Comparison of ENCODE assay signal across 8 mouse cellular contexts in genomic region chr12:20815599-20815998, GRCm38 (mm10).
A peak's percentile ranks its signal among the peaks of the same experiment; 100 is the strongest.
DNase-seq lines count a peak whose midpoint lies in the region; ATAC-seq and TF ChIP-seq lines count a peak whose summit lies in the region.

No protein-coding gene starts in this region.

- H3K4me2 ChIP-seq in midbrain, embryonic 15.5 days = no peak overlapping the region

- ATAC-seq in granulocyte monocyte progenitor cell, adult 5-6 weeks (replicated peaks; ENCODE audit: poor library complexity, severe bottlenecking) = peak; percentile 58
- ATAC-seq in midbrain, embryonic 15.5 days (replicated peaks) = 0 out of 2 replicates have a peak, but pooled peaks have one; percentile 27

- DNase-seq in ES-E14 (ENCODE audit: low read depth, low spot score) (peak; percentile 85), liver (peak; percentile 82)
- DNase-seq in induced T-regulatory cell, adult 2 months (ENCODE audit: low read depth) = peak; percentile 37
- peak; percentile 69 for DNase-seq in thymus, postnatal 0 days (ENCODE audit: low spot score)
- no peak for DNase-seq in cerebellum, postnatal 25 days

- H3K9ac ChIP-seq in ES-E14 (ENCODE audit: insufficient read depth, low read depth, low read length, poor library complexity, severe bottlenecking) = peak overlapping the region; percentile 93
- no peak overlapping the region for H3K9ac ChIP-seq in midbrain, embryonic 15.5 days

- peaks cover 0 to 2% of the 10 kb centered on the region in 2 experiments; a peak in 1 of 4 replicates for H3K4me1 ChIP-seq in ES-E14 (ENCODE audit: control insufficient read depth in 2 of 2, insufficient read depth in 2 of 2, low read length in 2 of 2, poor library complexity in 1 of 2)
- no peaks in the 10 kb centered on the region for H3K4me1 ChIP-seq in brown adipose tissue, adult 24 weeks (ENCODE audit: control insufficient read depth, insufficient read depth, insufficient read length, low read length)
- no peaks in the 10 kb centered on the region for H3K4me1 ChIP-seq in midbrain, embryonic 15.5 days

- WGBS in midbrain, embryonic 15.5 days = 14% methylated on average over 33 of the region's 38 CpGs

- in situ Hi-C loops in ES-E14 (cut with MboI; ENCODE audit: low sequenced_read_pairs in 2 of 2, unreplicated experiment in 2 of 2) = no loop called here

- H3K27ac ChIP-seq in ES-E14 (ENCODE audit: insufficient read depth, low read depth, low read length, poor library complexity, severe bottlenecking) = peak overlapping the region; percentile 90
- no peak overlapping the region for H3K27ac ChIP-seq in brown adipose tissue, adult 24 weeks (replicated peaks; ENCODE audit: low read depth, low read length)
- H3K27ac ChIP-seq in midbrain, embryonic 15.5 days = no peak overlapping the region

- peak overlapping the region; percentile 86 for H3K4me3 ChIP-seq in ES-E14 (ENCODE audit: insufficient read depth in 1 of 2, low read depth in 1 of 2, low read length in 2 of 2, poor library complexity in 1 of 2, severe bottlenecking in 1 of 2)
- H3K4me3 ChIP-seq in brown adipose tissue, adult 24 weeks (ENCODE audit: insufficient read depth, low read depth, low read length) = peak overlapping the region; percentile 43
- H3K4me3 ChIP-seq in midbrain, embryonic 15.5 days = peak overlapping the region; percentile 21

- no peaks in the 10 kb centered on the region for H3K9me3 ChIP-seq in ES-E14 (ENCODE audit: control insufficient read depth, insufficient read depth, low read depth, low read length)
- H3K9me3 ChIP-seq in midbrain, embryonic 15.5 days = peaks cover 14% of the 10 kb centered on the region; the same call in 1 of the 2 replicates

- no peaks in the 10 kb centered on the region for H3K27me3 ChIP-seq in midbrain, embryonic 15.5 days (replicated peaks)

- peaks cover 4% of the 10 kb centered on the region; the same call in 1 of the 2 replicates for H3K36me3 ChIP-seq in ES-E14 (ENCODE audit: control insufficient read depth, insufficient read depth, low read length, poor library complexity, severe bottlenecking)
- H3K36me3 ChIP-seq in midbrain, embryonic 15.5 days (replicated peaks) = no peaks in the 10 kb centered on the region

TF ChIP-seq in ES-E14, 5 proteins besides CTCF, POLR2A, EP300 and RAD21:
- TF ChIP-seq MAFK (IDR thresholded peaks at IDR 0.05; ENCODE audit: insufficient read depth, low read depth, low read length) = no peak
- no peak for TF ChIP-seq HCFC1 (IDR thresholded peaks at IDR 0.05; ENCODE audit: borderline replicate concordance, insufficient read depth, low read length)
- no peak for TF ChIP-seq ZC3H11A (IDR thresholded peaks at IDR 0.05; ENCODE audit: borderline replicate concordance, low read depth, low read length)
- TF ChIP-seq CHD2 (IDR thresholded peaks at IDR 0.05; ENCODE audit: low read depth, low read length) = no peak
- TF ChIP-seq ZNF384 (IDR thresholded peaks at IDR 0.05; ENCODE audit: low read depth, low read length) = no peak

Comparison
In these comparisons a context has a peak if more than half of its experiments do, and no peak if none do; other contexts are left out.
1. DNase-seq: peak in ES-E14 (single experiment), induced T-regulatory cell, adult 2 months (single experiment), liver (single experiment) and thymus, postnatal 0 days (single experiment); none in cerebellum, postnatal 25 days (0 of 2).
2. H3K4me3 ChIP-seq: peak in every context shown above with its lines; median percentile 86 in ES-E14; 43 in brown adipose tissue, adult 24 weeks; 21 in midbrain, embryonic 15.5 days.